Mouse (Mus musculus) limb, embryonic 13.5 days (tissue): ENCODE measurements around the gene Ccdc42. TPM values are rescaled to one million over a fixed set of nuclear protein-coding genes. Genes with fewer than 3 reads are reported as not detected.
A peak's percentile ranks its signal among the peaks of the same experiment; 100 is the strongest.

Experiments
- ATAC-seq: fragments of 200-750 bp; cut with Nextera tagmentation; 2 replicates; pipeline ENCODE4 v1.8.0; 2017; ENCODE audit warnings: low read depth, moderate number of reproducible peaks, moderate TSS enrichment; ENCODE audit not compliant: low FRiP score
- H3K27ac ChIP-seq: fragments of 300-500 bp; sonication (generic); 2 replicates; pipeline ENCODE4 v1.5.1; 2015; ENCODE audit warnings: inconsistent platforms, mild to moderate bottlenecking, moderate library complexity
- H3K27me3 ChIP-seq: fragments of 300-500 bp; sonication (generic); 2 replicates; pipeline ENCODE4 v1.6.1; 2015; ENCODE audit warnings: mild to moderate bottlenecking, inconsistent platforms
- H3K36me3 ChIP-seq: fragments of 300-500 bp; sonication (generic); 2 replicates; pipeline ENCODE4 v1.6.1; 2015; ENCODE audit warnings: inconsistent platforms, mild to moderate bottlenecking, moderate library complexity
- H3K4me1 ChIP-seq: fragments of 300-500 bp; sonication (generic); 2 replicates; pipeline ENCODE4 v1.6.1; 2015; ENCODE audit warnings: inconsistent platforms
- H3K4me2 ChIP-seq: fragments of 300-500 bp; sonication (generic); replicated peaks from 2 replicates; pipeline ENCODE4 v1.6.1; 2015; ENCODE audit warnings: inconsistent platforms, mild to moderate bottlenecking, moderate library complexity
- H3K4me3 ChIP-seq: fragments of 300-500 bp; sonication (generic); 2 replicates; pipeline ENCODE4 v1.5.1; 2015; ENCODE audit warnings: moderate library complexity, mild to moderate bottlenecking, inconsistent platforms
- H3K9ac ChIP-seq: fragments of 300-500 bp; sonication (generic); 2 replicates; pipeline ENCODE4 v1.6.1; 2015; ENCODE audit warnings: mild to moderate bottlenecking, inconsistent platforms
- H3K9me3 ChIP-seq: fragments of 300-500 bp; sonication (generic); 2 replicates; pipeline ENCODE4 v1.6.1; 2016; ENCODE audit warnings: inconsistent platforms
- WGBS: fragments of 180-500 bp; shearing (Covaris S2); methylation state at CpG from one replicate; pipeline ENCODE4 v1.1.7; 2015; 5-methylcytosine and 5-hydroxymethylcytosine counted together
- polyA plus RNA-seq: library from polyadenylated mRNA; unstranded; fragments of >200 nt; fragmentation: Nextera tagmentation; extraction: Ambion mirVana; gene quantifications from 2 replicates; pipeline ENCODE4 v1.2.1, GENCODE M21; 2015

The Ccdc42 gene
- polyA plus RNA-seq: 1.1 and 1.6 TPM in 2 replicates

DNA sequence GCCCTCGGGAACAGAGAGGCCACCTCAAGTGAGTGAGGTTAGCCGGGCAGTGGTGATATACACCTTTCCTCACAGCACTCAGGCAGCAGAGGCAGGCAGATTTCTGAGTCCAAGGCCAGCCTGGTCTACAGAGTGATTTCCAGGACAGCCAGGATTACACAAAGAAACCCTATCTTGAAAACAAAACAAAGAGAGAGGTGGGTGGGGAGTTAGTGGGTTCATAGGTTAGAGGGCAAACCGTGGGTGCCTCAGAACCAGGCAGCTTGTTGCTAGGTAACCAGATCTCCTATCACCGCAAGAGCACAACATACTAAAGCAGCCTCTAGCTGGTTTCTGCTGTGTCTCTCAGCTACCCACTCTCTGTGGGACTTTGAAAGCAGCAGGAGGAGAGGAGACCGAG is at the start of gene Ccdc42:
TSS of gene Ccdc42 (plus strand) at position 301 of the 400 bp plus-strand sequence.
- no peak within 1 kb of the TSS for H3K27ac ChIP-seq
- H3K4me3 ChIP-seq: no peak within 1 kb of the TSS
- no peak within 1 kb of the TSS for H3K9ac ChIP-seq
- no peak within 1 kb of the TSS for H3K4me2 ChIP-seq
- H3K27me3 ChIP-seq: no peaks in the 10 kb centered on the region; the same call in 1 of the 2 replicates
- no peaks in the 10 kb centered on the region for H3K36me3 ChIP-seq
- peaks cover 11% of the 10 kb centered on the region; the same call in 1 of the 2 replicates for H3K4me1 ChIP-seq
- 83% methylated on average over 5 of the region's 5 CpGs for WGBS
- no peak for ATAC-seq
- no peaks in the 10 kb centered on the region for H3K9me3 ChIP-seq

DNA sequence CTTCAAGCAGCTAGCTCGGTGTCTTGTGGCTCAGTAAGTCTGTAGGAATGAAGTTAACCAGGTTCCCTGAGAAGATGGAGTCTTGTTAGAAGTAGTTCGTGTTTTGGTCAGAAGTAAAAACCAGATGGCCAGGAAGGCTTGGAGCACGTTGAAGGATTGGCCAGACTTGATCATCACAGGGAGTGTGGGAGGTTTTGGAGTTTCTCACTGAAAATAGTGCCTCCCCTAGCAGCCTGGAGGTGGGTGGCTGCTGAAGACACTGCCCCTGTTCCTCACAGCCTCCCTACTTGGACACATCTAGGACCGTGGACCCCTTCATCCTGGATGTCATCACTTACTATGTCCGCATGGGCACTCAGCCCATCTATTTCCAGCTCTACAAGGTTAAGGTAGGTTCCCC is 47.2 kb upstream of the Ccdc42 start:
- Histone ChIP-seq H3K4me1 (peaks cover 1% of the 10 kb centered on the region; the same call in 1 of the 2 replicates), H3K36me3 (no peaks in the 10 kb centered on the region), H3K9me3 (no peaks in the 10 kb centered on the region), H3K27ac (no peak overlapping the region), H3K4me3 (no peak overlapping the region), H3K9ac (no peak overlapping the region), H3K27me3 (peaks cover 6% of the 10 kb centered on the region; the same call in 1 of the 2 replicates), H3K4me2 (no peak overlapping the region)
- WGBS: 59% methylated on average over 5 of the region's 5 CpGs
- ATAC-seq: no peak

DNA sequence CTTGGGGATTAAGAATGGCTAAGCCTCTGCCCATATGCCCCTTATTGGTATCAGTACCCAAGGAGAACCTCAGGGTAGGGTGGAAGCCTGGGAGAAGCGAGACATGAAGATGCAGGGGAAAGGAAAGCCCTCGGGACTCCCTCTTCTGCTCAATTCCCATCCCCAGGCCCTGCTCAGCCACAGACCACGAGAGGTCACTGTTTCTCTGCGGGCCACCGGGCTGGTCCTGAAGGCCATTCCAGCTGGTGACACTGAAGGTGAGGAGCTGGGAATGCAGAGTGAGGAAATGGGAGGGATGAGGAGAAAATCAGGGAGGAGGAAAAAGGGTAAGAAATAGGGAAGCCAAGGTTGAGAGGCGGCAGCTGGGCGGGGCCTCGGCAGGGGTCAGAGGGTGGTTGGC is 42.3 kb upstream of the Ccdc42 start:
- ATAC-seq: no peak
- no peak overlapping the region for H3K27ac ChIP-seq
- no peak overlapping the region for H3K4me2 ChIP-seq
- no peak overlapping the region for H3K4me3 ChIP-seq
- no peaks in the 10 kb centered on the region for H3K9me3 ChIP-seq
- 11% methylated on average over 8 of the region's 8 CpGs for WGBS
- H3K4me1 ChIP-seq: peaks cover 12% of the 10 kb centered on the region
- no peaks in the 10 kb centered on the region for H3K36me3 ChIP-seq
- H3K27me3 ChIP-seq: peaks cover 6% of the 10 kb centered on the region; the same call in 1 of the 2 replicates
- no peak overlapping the region for H3K9ac ChIP-seq

- Histone ChIP-seq H3K9ac (no peak overlapping the region), H3K4me2 (no peak overlapping the region), H3K36me3 (no peaks in the 10 kb centered on the region), H3K9me3 (no peaks in the 10 kb centered on the region), H3K27me3 (peaks cover 6% of the 10 kb centered on the region; the same call in 1 of the 2 replicates), H3K4me1 (peaks cover 12% of the 10 kb centered on the region), H3K27ac (no peak overlapping the region), H3K4me3 (no peak overlapping the region)
- ATAC-seq: no peak
- WGBS: 52% methylated on average over 7 of the region's 7 CpGs
These were observed 41.6 kb upstream of the Ccdc42 start for GRCm38 (mm10) chr11:68545172-68545571.

DNA sequence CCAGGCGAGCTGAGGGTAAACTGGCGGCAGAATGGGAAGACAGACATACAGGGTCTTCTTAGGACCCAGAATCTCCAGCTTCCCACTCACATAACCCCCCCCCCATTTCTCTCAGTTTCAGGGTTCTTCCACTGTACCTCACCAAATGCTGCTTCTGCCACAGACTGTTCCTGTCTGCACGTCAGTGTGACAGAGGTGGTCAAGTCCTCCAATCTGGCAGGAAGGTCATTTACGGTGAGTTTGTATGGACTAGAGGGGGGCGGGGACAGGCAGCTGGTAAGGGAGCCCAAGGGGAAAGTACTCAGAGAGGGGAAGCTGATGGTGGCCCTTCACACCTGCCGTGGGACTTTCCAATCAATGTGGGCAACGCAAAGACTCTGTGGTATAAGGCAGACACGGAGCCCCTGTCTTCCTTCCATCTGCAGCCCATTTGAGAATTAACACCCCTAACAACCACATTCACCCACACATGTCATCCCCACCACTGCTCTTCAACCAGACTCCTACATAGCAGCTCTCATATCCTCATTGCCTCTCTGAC is 41.1 kb upstream of the Ccdc42 start:
- H3K27ac ChIP-seq: no peak overlapping the region
- peaks cover 12% of the 10 kb centered on the region for H3K4me1 ChIP-seq
- H3K27me3 ChIP-seq: peaks cover 6% of the 10 kb centered on the region; the same call in 1 of the 2 replicates
- WGBS: 70% methylated on average over 8 of the region's 8 CpGs
- H3K4me2 ChIP-seq: no peak overlapping the region
- H3K9me3 ChIP-seq: no peaks in the 10 kb centered on the region
- H3K36me3 ChIP-seq: no peaks in the 10 kb centered on the region
- H3K9ac ChIP-seq: no peak overlapping the region
- H3K4me3 ChIP-seq: no peak overlapping the region
- ATAC-seq: no peak

DNA sequence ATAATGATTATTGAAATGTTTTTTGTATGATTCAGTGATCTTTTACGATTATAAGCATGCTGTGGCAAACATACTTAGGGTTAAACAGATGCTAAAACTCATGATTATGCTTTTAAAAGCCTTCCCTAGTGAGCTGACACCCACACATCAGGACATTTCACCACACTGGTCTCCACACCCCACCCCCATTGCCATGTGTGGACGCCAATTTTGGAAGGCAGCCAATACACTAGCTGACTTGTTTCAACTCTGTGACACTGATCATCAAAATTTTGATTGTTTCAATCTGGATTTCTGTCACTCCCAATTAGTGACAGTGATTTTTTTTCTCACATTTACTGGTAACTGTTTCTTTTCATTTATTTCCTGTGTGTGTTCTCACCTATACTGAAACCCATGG is 39.3 kb upstream of the Ccdc42 start:
- no peak for ATAC-seq
- 46% methylated on average over 2 of the region's 2 CpGs for WGBS
- Histone ChIP-seq H3K4me2 (no peak overlapping the region), H3K9ac (no peak overlapping the region), H3K4me3 (no peak overlapping the region), H3K4me1 (peaks cover 12% of the 10 kb centered on the region), H3K9me3 (no peaks in the 10 kb centered on the region), H3K27ac (no peak overlapping the region), H3K36me3 (no peaks in the 10 kb centered on the region), H3K27me3 (peaks cover 6% of the 10 kb centered on the region; the same call in 1 of the 2 replicates)

DNA sequence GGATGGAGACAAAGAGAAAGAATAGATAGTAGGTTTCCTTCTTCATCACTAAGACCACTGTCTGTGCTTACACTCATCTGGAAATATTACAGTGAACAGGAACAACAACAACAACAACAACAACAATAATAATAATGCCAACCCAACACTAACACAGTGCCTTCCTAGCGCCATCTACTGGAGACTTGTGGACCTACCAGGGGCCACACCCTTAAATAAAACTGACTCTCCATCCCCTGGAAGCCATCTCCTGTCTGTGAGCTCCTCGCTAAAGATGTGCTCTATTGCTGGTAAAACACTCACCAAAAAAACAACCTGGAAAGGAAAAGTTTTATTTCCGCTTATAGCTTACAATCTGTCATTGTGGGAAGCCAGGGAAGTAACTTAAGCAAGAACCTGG is 37.2 kb upstream of the Ccdc42 start:
- 56% methylated on average over 3 of the region's 3 CpGs for WGBS
- Histone ChIP-seq H3K36me3 (no peaks in the 10 kb centered on the region), H3K4me2 (no peak overlapping the region), H3K9ac (no peak overlapping the region), H3K27ac (no peak overlapping the region), H3K9me3 (no peaks in the 10 kb centered on the region), H3K27me3 (no peaks in the 10 kb centered on the region; the same call in 1 of the 2 replicates), H3K4me3 (no peak overlapping the region), H3K4me1 (peaks cover 10% of the 10 kb centered on the region)
- ATAC-seq: no peak

- Histone ChIP-seq H3K27ac (no peak overlapping the region), H3K27me3 (peaks cover under 1% of the 10 kb centered on the region), H3K4me2 (no peak overlapping the region), H3K4me1 (peaks cover 8% of the 10 kb centered on the region), H3K36me3 (no peaks in the 10 kb centered on the region), H3K9ac (no peak overlapping the region), H3K9me3 (no peaks in the 10 kb centered on the region), H3K4me3 (no peak overlapping the region)
- WGBS: 56% methylated on average over 4 of the region's 4 CpGs
- ATAC-seq: no peak
These were observed 36.5 kb upstream of the Ccdc42 start for GRCm38 (mm10) chr11:68550358-68550757.

DNA sequence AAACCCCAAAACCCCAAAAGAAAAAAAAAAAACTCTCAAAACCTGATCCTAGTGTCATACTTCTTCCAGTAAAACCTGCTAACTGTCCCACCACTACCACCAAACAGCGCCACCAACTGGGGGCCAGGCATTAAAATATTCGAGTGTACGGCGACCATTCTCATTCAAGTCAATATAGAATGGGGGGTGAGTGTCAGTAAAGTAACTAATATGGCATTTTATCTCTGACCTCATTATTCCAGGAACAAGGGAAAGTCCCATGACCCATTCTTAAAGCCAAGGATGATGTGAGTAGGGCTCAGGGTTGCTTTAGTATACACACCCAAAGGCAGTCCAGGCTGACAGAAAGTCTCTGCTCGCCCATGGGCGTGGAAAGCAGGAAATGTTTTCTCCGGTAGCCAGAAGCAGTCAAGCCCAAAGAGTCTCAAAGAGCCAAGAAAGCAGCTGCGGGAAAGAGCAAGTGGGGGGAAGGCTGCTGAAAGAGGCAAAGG is 32.8 kb upstream of the Ccdc42 start:
- 45% methylated on average over 8 of the region's 8 CpGs for WGBS
- no peak for ATAC-seq
- Histone ChIP-seq H3K4me2 (no peak overlapping the region), H3K27me3 (peaks cover 25% of the 10 kb centered on the region), H3K36me3 (no peaks in the 10 kb centered on the region), H3K4me3 (no peak overlapping the region), H3K9me3 (no peaks in the 10 kb centered on the region), H3K27ac (no peak overlapping the region), H3K4me1 (peaks cover 7% of the 10 kb centered on the region), H3K9ac (no peak overlapping the region)

DNA sequence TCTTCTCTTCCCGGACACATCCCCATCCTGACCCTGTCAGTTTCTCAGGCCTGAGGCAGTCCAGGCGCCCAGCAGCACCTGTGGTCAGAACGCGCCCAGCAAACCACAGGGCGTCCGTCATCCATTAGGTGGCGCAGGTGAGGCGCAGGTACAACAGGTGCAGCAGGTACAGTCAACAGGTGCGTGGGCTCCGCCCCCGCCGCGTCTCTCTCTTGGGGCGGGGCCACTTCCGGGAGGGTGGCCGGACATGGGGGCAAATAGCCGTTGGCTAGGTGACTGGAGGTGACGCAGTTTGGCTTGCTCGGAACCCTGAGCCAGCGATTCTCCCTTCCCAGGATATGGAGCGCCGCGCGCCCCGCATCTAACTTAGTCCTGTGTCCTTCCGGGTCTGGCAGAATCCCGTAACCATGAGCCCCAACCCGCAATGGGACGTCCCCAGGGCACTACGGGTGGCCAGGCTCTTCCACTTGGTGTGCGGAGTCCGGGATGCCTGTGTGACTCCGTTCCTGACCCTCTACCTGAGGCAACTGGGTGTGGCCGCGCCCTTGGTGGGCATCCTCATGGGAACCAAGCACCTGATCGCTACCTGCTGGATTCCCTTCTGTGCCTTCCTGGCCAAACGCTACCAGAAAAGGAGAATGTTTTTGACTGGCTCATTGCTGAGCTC is 30.8 kb upstream of the Ccdc42 start, which contains the start of gene Mfsd6l:
TSS of gene Mfsd6l (plus strand) at position 269 of the 667 bp plus-strand sequence.
- no peak within 1 kb of the TSS for H3K9ac ChIP-seq
- 7% methylated on average over 37 of the region's 37 CpGs for WGBS

DNA sequence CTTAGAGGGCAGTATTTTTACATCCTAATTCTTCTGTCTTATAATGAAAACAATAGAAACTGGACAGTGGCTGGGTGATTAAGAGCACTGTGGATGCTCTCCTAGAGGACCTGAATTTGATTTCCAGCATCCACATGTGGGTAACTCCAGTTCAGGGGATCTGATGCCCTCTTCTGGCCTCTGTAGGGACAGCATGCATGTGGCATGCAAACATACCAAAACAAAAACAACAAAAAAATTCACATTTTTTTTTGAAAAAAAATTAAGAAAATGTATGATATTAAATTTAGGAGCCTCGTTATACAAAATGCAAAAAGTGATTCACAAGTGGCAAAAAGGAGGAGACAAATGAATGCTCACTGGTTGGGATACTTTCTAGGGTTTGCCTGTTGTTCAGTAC is 27.3 kb upstream of the Ccdc42 start:
- no peak overlapping the region for H3K4me2 ChIP-seq
- peaks cover 31% of the 10 kb centered on the region for H3K27me3 ChIP-seq
- ATAC-seq: no peak
- no peak overlapping the region for H3K9ac ChIP-seq
- H3K4me1 ChIP-seq: peaks cover 7% of the 10 kb centered on the region
- no peak overlapping the region for H3K4me3 ChIP-seq
- no peak overlapping the region for H3K27ac ChIP-seq
- WGBS: 47% methylated on average over 1 of the region's 1 CpGs
- H3K36me3 ChIP-seq: no peaks in the 10 kb centered on the region
- no peaks in the 10 kb centered on the region for H3K9me3 ChIP-seq

More for the DNA sequence above, 30.8 kb upstream of the Ccdc42 start, which contains the start of gene Mfsd6l:
- Histone ChIP-seq H3K4me2 (peak within 1 kb of the TSS; percentile 48), H3K4me1 (peaks cover 7% of the 10 kb centered on the region), H3K27me3 (peaks cover 27% of the 10 kb centered on the region), H3K27ac (no peak within 1 kb of the TSS), H3K36me3 (no peaks in the 10 kb centered on the region), H3K4me3 (peak within 1 kb of the TSS; percentile 19), H3K9me3 (no peaks in the 10 kb centered on the region)
- ATAC-seq: no peak
